12 mouse cellular contexts compared by ENCODE assay signal in genomic region chr19:42432761-42433160, GRCm38 (mm10). TPM values are rescaled to one million over a fixed set of nuclear protein-coding genes. Genes with fewer than 3 reads are reported as not detected.
A peak's percentile ranks its signal among the peaks of the same experiment; 100 is the strongest.
DNase-seq lines count a peak whose midpoint lies in the region; ATAC-seq and TF ChIP-seq lines count a peak whose summit lies in the region.
"Had no signal": no experiment of that assay in that cellular context is flagged by ENCODE, and none has a peak within 500 bp of the region (broad histone marks: within the 10 kb centered on the region; RNA-seq: fewer than 3 reads in every experiment).

No protein-coding gene starts in this region.

- ATAC-seq in lung, embryonic 15.5 days (ENCODE audit: borderline replicate concordance, extremely low read depth, low FRiP score, low TSS enrichment) = no peak
- no peak for ATAC-seq in forebrain, postnatal 0 days
- no peak for ATAC-seq in limb, embryonic 14.5 days (ENCODE audit: low FRiP score, low read depth)
- no peak for ATAC-seq in stomach, embryonic 16.5 days (ENCODE audit: insufficient read depth, low FRiP score)

- H3K4me3 ChIP-seq in lung, embryonic 15.5 days = peak overlapping the region; percentile 55
- H3K4me3 ChIP-seq in forebrain, postnatal 0 days (ENCODE audit: low read depth, low read length) = peak overlapping the region; percentile 67
- H3K4me3 ChIP-seq in limb, embryonic 14.5 days (replicated peaks; ENCODE audit: low read length) = peak overlapping the region; percentile 50
- peak overlapping the region; percentile 56 for H3K4me3 ChIP-seq in stomach, embryonic 16.5 days (replicated peaks; ENCODE audit: low read length)
- no peak overlapping the region for H3K4me3 ChIP-seq in gastrocnemius, adult 2 months
- no peak overlapping the region for H3K4me3 ChIP-seq in lung, adult 2 months (replicated peaks; ENCODE audit: extremely low read depth, low read depth, low read length)
- H3K4me3 ChIP-seq: myocyte had no signal

- intact Hi-C loops in gastrocnemius, adult 2 months (cut with DNase I) = no loop called here

- no peak for DNase-seq in lung, postnatal 4 days
- no peak for DNase-seq in forebrain, postnatal 0 days
- DNase-seq in limb, embryonic 14.5 days (ENCODE audit: low spot score) = no peak
- no peak for DNase-seq in cerebellum, adult 18-20 months
- no peak for DNase-seq in gastrocnemius, adult 2 months
- no peak for DNase-seq in lung, adult 2 months
- DNase-seq: gastrocnemius, postnatal 14 days; kidney, adult 18-20 months had no signal

- H3K9me3 ChIP-seq in lung, embryonic 15.5 days = no peaks in the 10 kb centered on the region
- no peaks in the 10 kb centered on the region for H3K9me3 ChIP-seq in forebrain, postnatal 0 days (ENCODE audit: low read length)
- H3K9me3 ChIP-seq in limb, embryonic 14.5 days (ENCODE audit: control insufficient read depth, low read length) = no peaks in the 10 kb centered on the region
- H3K9me3 ChIP-seq in stomach, embryonic 16.5 days (replicated peaks; ENCODE audit: control insufficient read depth, low read length) = no peaks in the 10 kb centered on the region

- H3K4me1 ChIP-seq in lung, embryonic 15.5 days = peaks cover 8% of the 10 kb centered on the region
- no peaks in the 10 kb centered on the region; the same call in 1 of the 2 replicates for H3K4me1 ChIP-seq in forebrain, postnatal 0 days (ENCODE audit: insufficient read depth)
- H3K4me1 ChIP-seq in limb, embryonic 14.5 days (ENCODE audit: control insufficient read depth, insufficient read depth, low read length) = peaks cover 5% of the 10 kb centered on the region; the same call in 1 of the 2 replicates
- H3K4me1 ChIP-seq in stomach, embryonic 16.5 days (ENCODE audit: control insufficient read depth, insufficient read depth, low read length) = peaks cover 14% of the 10 kb centered on the region
- no peaks in the 10 kb centered on the region for H3K4me1 ChIP-seq in lung, adult 2 months (ENCODE audit: control insufficient read depth, insufficient read depth, low read length)

- H3K4me2 ChIP-seq in lung, embryonic 15.5 days = peak overlapping the region; percentile 92
- peak overlapping the region; percentile 85 for H3K4me2 ChIP-seq in forebrain, postnatal 0 days (ENCODE audit: low read depth)
- H3K4me2 ChIP-seq in limb, embryonic 14.5 days (replicated peaks; ENCODE audit: low read depth, low read length, severe bottlenecking) = peak overlapping the region; percentile 93
- peak overlapping the region; percentile 83 for H3K4me2 ChIP-seq in stomach, embryonic 16.5 days (ENCODE audit: low read depth, low read length)

- no peaks in the 10 kb centered on the region for H3K36me3 ChIP-seq in lung, embryonic 15.5 days
- no peaks in the 10 kb centered on the region for H3K36me3 ChIP-seq in forebrain, postnatal 0 days (ENCODE audit: insufficient read depth)
- H3K36me3 ChIP-seq in limb, embryonic 14.5 days (ENCODE audit: control insufficient read depth, insufficient read depth, low read length) = no peaks in the 10 kb centered on the region
- no peaks in the 10 kb centered on the region for H3K36me3 ChIP-seq in stomach, embryonic 16.5 days (ENCODE audit: control insufficient read depth, insufficient read depth, low read length)

- H3K27ac ChIP-seq in lung, embryonic 15.5 days = no peak overlapping the region
- H3K27ac ChIP-seq in forebrain, postnatal 0 days (ENCODE audit: low read depth, low read length) = peak overlapping the region; percentile 85; the same call in 1 of the 2 replicates
- no peak overlapping the region for H3K27ac ChIP-seq in limb, embryonic 14.5 days (replicated peaks; ENCODE audit: low read depth, low read length)
- H3K27ac ChIP-seq in stomach, embryonic 16.5 days (ENCODE audit: low read length) = no peak overlapping the region
- no peak overlapping the region for H3K27ac ChIP-seq in gastrocnemius, adult 2 months
- H3K27ac ChIP-seq: liver, embryonic 14.5 days had no signal

- TF ChIP-seq POLR2A in limb, embryonic 14.5 days (IDR thresholded peaks at IDR 0.05; ENCODE audit: borderline replicate concordance, extremely low read depth, insufficient read depth, insufficient read length) = no peak
- TF ChIP-seq POLR2A in lung, adult 2 months (IDR thresholded peaks at IDR 0.05; ENCODE audit: borderline replicate concordance, extremely low read depth, low read depth, low read length) = no peak

- 43% methylated on average over 8 of the region's 8 CpGs for WGBS in lung, embryonic 15.5 days
- WGBS in forebrain, postnatal 0 days = 44% methylated on average over 8 of the region's 8 CpGs
- 41% methylated on average over 8 of the region's 8 CpGs for WGBS in limb, embryonic 14.5 days
- WGBS in stomach, embryonic 16.5 days = 44% methylated on average over 8 of the region's 8 CpGs
- 42% methylated on average over 8 of the region's 8 CpGs for WGBS in lung, adult 2 months

- TF ChIP-seq CTCF in forebrain, postnatal 0 days (IDR thresholded peaks at IDR 0.05; ENCODE audit: low read depth) = no peak
- no peak for TF ChIP-seq CTCF in gastrocnemius, adult 2 months (IDR thresholded peaks at IDR 0.05)
- no peak for TF ChIP-seq CTCF in lung, adult 2 months (IDR thresholded peaks at IDR 0.05; ENCODE audit: insufficient read depth, low read length)

- H3K27me3 ChIP-seq in lung, embryonic 15.5 days = peaks cover 71% of the 10 kb centered on the region
- H3K27me3 ChIP-seq in forebrain, postnatal 0 days (ENCODE audit: insufficient read depth, low read length) = no peaks in the 10 kb centered on the region; the same call in 1 of the 2 replicates
- H3K27me3 ChIP-seq in limb, embryonic 14.5 days (ENCODE audit: control insufficient read depth, insufficient read depth, low read length) = peaks cover 55% of the 10 kb centered on the region
- peaks cover 61% of the 10 kb centered on the region for H3K27me3 ChIP-seq in stomach, embryonic 16.5 days (ENCODE audit: control insufficient read depth, insufficient read depth, low read length)

- H3K9ac ChIP-seq in lung, embryonic 15.5 days = no peak overlapping the region
- peak overlapping the region; percentile 77 for H3K9ac ChIP-seq in forebrain, postnatal 0 days
- H3K9ac ChIP-seq in limb, embryonic 14.5 days (ENCODE audit: low read depth, low read length, severe bottlenecking) = no peak overlapping the region; the same call in 1 of the 2 replicates
- no peak overlapping the region for H3K9ac ChIP-seq in stomach, embryonic 16.5 days (ENCODE audit: low read length)
- H3K9ac ChIP-seq: liver, embryonic 14.5 days had no signal

RNA-seq across cellular contexts. Expression of gene Crtac1, which starts 1.2 kb away (rescaled TPM):
- 1.4 and 2.0 TPM in 2 replicates for polyA plus RNA-seq in lung, embryonic 15.5 days (2015; fragmentation: Nextera tagmentation; extraction: Ambion mirVana)
- total RNA-seq in forebrain, postnatal 0 days (2014; rRNA removed) = 14.6 and 16.6 TPM in 2 replicates
- 38.1 and 49.9 TPM in 2 replicates for polyA plus RNA-seq in forebrain, postnatal 0 days (2015; fragmentation: Nextera tagmentation; extraction: Ambion mirVana)
- polyA plus RNA-seq in limb, embryonic 14.5 days (2012; rRNA removed) = 3.4 and 3.6 TPM in 2 replicates
- 3.1 and 3.5 TPM in 2 replicates for polyA plus RNA-seq in limb, embryonic 14.5 days (2014; fragmentation: Nextera tagmentation; extraction: Ambion mirVana)
- polyA plus RNA-seq in stomach, embryonic 16.5 days (2015; fragmentation: Nextera tagmentation; extraction: Ambion mirVana) = 3.9 and 5.2 TPM in 2 replicates
- total RNA-seq in gastrocnemius, adult 2 months (2021) = under 1 TPM in 1 of 2 experiments, not detected in 1; 0.17 TPM
- 0.06 and 0.12 TPM in 2 replicates for polyA plus RNA-seq in lung, adult 2 months (2012; rRNA removed)
- polyA plus RNA-seq: myocyte had no signal

Comparison
In these comparisons a context has a peak if more than half of its experiments do, and no peak if none do; other contexts are left out.
1. H3K4me3 ChIP-seq: peak in lung, embryonic 15.5 days (single experiment), forebrain, postnatal 0 days (single experiment), limb, embryonic 14.5 days (single experiment) and stomach, embryonic 16.5 days (single experiment); none in gastrocnemius, adult 2 months (single experiment) and lung, adult 2 months (single experiment).
2. Peak in every context shown above with its lines, with median percentiles within 50 percentile points of each other: H3K4me2 ChIP-seq.